Mouse (Mus musculus): ENCODE results near the gene Vti1b. TPM values are rescaled to one million over a fixed set of nuclear protein-coding genes. Genes with fewer than 3 reads are reported as not detected.

The Vti1b gene
- total RNA-seq, 2 experiments from 2014 or later: 73.5 to 80.3 TPM

- no peak for DNase-seq (ENCODE audit: low spot score)
- intact Hi-C loops (cut with DNase I): no loop called here
These were observed 31.7 kb downstream of the Vti1b start for GRCm38 (mm10) chr12:79140811-79141210.

- intact Hi-C loops (cut with DNase I): no loop called here
- no peak for DNase-seq (ENCODE audit: low spot score)
These were observed 33.0 kb downstream of the Vti1b start for GRCm38 (mm10) chr12:79139417-79139816.

DNA sequence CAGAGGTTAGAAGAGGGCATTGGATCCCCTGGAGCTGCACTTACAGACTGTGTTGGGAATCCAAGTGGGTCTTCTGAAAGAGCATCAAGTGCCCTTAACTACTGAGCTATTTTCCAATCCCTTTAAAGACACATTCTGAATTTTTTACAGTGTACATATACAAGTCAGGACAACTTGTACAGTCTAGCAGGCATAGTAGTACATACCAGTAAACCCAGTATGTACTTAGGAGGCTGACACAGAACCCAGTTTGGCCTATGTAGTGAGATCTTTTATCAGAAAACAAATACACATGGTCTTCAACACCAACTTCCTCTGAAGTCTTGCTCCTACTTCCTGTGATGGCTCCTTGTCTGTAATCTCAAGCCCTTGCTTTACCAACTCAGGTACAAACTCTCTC, 33.5 kb downstream of the Vti1b start:
- intact Hi-C loops (cut with DNase I): no loop called here
- DNase-seq (ENCODE audit: low spot score): no peak

- intact Hi-C loops (cut with DNase I): no loop called here
- DNase-seq (ENCODE audit: low spot score): no peak
These were observed 35.5 kb downstream of the Vti1b start for GRCm38 (mm10) chr12:79136949-79137348.

DNA sequence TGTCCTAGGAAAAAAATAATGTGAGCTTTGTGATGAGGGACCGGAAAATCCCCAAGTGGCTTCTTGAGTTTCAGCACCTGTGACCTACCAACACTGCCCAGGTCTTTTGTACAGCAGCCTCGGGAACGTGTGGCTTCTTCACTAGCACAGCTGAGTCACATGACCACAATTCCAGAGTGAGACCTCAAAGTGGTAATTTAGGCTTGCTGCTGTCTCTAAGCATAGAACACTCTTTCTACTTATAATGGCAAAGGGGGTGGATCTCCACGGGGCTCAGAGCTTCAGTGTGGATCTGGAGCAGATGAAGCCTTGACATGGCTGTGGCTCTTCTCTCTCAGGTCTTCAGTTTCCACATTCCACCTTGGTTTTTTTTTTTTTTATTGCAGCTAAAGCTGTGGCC, 37.4 kb downstream of the Vti1b start:
- intact Hi-C loops (cut with DNase I): no loop called here
- DNase-seq (ENCODE audit: low spot score): no peak

DNA sequence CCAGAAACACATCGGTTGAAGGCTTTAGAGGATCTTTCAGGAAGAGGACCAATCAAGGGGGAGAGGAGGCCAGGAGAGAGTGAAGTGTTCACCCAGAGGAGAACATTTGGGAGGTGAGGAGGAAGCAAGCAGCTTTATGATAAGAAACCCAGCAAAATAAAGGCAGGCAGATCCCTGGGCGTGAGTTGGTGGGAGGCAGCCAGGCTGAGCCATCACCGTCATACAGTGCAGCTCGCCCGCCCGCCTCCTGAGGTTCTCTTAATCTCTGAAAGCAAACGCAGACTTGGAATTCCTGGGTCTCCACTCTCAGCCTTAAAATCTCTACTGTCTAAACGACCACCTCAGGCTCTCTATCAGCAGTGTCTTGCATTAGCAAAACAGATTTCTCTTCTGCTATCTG, 37.8 kb downstream of the Vti1b start:
- intact Hi-C loops (cut with DNase I): no loop called here
- no peak for DNase-seq (ENCODE audit: low spot score)

- intact Hi-C loops (cut with DNase I): no loop called here
- DNase-seq (ENCODE audit: low spot score): no peak
These were observed 40.6 kb downstream of the Vti1b start for GRCm38 (mm10) chr12:79131706-79132460.

DNA sequence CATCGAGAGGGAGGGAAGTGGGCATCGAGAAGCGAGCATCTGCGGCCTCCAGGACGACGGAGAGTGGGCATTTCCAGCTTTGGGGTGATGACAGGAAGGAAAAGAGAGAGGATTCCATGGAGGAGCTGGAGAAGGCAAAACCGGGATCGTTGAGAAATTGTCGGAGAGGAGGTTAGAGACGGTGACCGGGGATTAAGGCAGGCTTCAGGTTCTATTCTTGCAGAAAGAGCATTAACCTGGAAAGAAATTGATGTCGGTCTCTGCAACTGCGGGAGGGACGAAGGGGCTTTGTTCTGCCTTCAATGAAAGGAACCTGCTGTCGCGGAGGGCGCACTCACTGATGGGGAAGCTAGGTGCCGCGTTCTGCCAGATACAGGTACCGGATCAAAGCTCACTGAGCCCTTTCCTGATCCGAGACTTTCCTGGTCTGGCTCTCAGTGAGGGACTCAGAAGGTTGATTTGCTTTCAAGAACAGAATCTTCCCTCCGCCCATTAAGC, 41.2 kb downstream of the Vti1b start:
- no peak for DNase-seq (ENCODE audit: low spot score)
- intact Hi-C loops (cut with DNase I): no loop called here

GRCm38 (mm10) chr12:79130299-79131177, 41.9 kb downstream of the Vti1b start, which contains the start of gene Arg2:
Arg2 (plus strand) TSS chr12:79130777.
- DNase-seq (ENCODE audit: low spot score): no peak
- intact Hi-C loops (cut with DNase I): no loop called here

GRCm38 (mm10) chr12:79122820-79123219, 49.6 kb downstream of the Vti1b start:
- intact Hi-C loops (cut with DNase I): no loop called here
- DNase-seq (ENCODE audit: low spot score): no peak

DNA sequence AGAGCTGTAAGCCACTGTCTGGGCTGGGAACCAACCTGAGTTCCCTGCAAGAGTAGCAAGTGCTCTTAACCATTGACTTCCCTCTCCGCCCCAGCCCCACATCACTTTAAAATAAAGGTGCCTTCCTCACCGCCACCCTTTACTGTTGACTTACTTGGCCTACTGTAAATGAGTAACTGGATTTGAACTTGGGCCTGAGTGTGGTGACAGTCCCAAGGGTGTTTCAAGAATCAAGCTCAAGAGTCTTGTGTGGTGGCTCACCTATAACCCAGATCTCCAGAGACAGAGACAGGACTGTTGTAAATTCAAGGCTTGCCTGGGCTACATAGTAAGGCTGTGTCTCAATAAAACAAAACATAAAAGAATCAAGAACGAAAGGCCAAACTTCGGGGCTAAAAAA, 53.5 kb downstream of the Vti1b start:
- intact Hi-C loops (cut with DNase I): no loop called here
- no peak for DNase-seq (ENCODE audit: low spot score)

Other genes starting within 250 kb of the Vti1b start
- 1 to 10 TPM; 3.8 to 5.0 TPM for gene Tmem229b, start 165.0 kb downstream of the Vti1b start, total RNA-seq (2021)
- 1 to 10 TPM; 2.6 to 3.6 TPM for gene Plekhh1, start 143.5 kb downstream of the Vti1b start, total RNA-seq (2021)
- 1 to 10 TPM; 3.8 to 4.0 TPM for gene Pigh, start 83.0 kb downstream of the Vti1b start, total RNA-seq (2021)
- not detected for gene Arg2, start 41.9 kb downstream of the Vti1b start, total RNA-seq (2021)
- gene Rdh11, start 19.6 kb upstream of the Vti1b start, total RNA-seq (2021): 1 to 10 TPM; 2.3 to 3.1 TPM
- under 1 TPM in 1 of 2 experiments, not detected in 1; 0.86 TPM for gene Rdh12, start 36.2 kb upstream of the Vti1b start, total RNA-seq (2021)
- 10 to 100 TPM; 15.8 to 16.7 TPM for gene Zfyve26, start 123.6 kb upstream of the Vti1b start, total RNA-seq (2021)
- gene Rad51b, start 124.6 kb upstream of the Vti1b start, total RNA-seq (2021): under 1 TPM; 0.68 to 0.84 TPM